Mouse (Mus musculus): ENCODE results near the gene Thap12.

Gene Thap12

DNA sequence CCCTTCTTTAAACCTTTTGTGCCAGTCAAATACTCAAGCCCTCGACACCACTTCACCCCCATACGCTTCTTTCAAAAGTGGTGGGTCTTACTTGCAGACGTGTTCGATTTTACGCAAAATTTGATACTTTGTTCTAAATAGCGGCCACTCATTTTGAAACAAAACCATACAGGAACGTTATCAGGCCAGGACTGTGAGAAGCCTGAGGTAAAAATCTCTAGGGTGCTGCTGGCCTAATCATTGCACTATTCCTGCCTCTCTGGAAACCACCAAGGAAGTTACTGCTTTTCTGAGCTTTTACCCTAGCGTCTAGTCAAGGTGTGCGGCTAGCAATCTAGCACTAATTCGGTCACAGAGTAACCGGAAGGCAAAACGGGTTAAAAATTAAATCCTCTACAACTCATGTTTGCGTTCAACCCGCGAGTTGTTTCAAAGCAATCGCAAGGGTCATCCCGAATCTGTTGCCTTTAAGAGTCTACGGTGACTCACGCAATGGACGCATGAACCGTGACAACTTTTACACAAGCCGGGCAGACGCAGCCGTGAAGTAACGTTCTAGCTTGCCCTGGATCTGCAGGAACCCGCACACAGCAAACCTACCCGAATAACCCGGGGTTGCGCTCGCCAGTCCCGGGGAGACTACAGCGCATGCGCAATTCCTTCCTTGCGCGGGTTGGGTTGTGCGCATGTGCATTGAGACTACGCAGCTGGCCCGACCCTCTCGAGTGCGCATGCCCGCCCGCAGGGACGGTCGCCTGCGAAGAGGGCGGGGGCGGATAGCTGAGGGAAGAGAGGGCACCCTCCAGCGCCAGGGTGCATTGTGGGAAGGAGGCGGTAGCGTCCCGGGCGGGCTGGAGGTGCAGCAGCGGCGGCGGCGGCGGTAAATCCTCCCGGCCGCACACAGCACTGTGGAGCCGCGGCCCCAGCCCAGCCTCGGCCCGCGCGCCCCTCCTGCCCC is at the start of gene Thap12:
Gene Thap12 (plus strand): TSS at position 821 of the 958 bp plus-strand sequence.
- DNase-seq (ENCODE audit: low spot score) = peak; percentile 97

DNA sequence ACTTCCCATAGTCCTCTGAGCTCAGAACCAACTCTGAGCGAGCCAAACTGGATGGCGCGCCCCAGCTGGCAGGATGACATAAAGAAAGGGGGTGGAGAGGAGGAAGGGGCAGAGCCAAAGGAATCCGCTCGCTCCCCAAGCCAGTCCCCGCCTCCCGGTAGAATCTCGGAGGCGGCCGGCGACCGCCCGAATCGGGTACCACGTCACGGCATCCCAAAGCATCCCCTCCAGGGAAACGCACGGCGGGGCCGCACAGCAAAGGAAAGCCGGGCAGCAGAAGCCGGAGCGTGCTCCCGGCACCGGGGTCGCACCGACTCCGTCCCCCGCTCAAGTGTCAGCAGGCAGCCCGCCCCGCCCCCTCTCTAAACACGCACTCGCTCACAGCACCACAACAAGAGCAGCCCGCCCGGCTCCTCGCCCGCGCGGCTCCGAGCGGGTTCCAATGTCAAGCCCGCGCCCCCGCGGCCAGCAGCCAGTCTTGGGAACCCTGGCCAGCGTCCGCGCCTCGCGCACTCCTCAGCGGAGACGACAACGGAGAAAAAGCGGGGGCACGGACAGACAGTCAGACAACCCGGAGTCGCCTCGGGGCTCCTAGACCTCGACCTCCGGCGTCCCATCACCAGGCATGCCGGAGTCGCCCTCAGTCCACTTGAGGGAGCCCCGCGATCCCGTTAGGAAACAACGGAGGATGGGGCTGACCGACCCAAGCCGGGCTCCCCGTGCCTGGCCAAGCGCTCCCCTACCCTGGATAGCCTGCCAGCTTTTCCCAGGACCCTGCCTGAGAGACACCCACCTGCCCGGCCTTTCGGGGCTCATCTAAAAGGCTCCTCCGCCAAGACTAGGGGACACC is 47.0 kb upstream of the Thap12 start:
- DNase-seq (ENCODE audit: low spot score) = peak; percentile 76

DNA sequence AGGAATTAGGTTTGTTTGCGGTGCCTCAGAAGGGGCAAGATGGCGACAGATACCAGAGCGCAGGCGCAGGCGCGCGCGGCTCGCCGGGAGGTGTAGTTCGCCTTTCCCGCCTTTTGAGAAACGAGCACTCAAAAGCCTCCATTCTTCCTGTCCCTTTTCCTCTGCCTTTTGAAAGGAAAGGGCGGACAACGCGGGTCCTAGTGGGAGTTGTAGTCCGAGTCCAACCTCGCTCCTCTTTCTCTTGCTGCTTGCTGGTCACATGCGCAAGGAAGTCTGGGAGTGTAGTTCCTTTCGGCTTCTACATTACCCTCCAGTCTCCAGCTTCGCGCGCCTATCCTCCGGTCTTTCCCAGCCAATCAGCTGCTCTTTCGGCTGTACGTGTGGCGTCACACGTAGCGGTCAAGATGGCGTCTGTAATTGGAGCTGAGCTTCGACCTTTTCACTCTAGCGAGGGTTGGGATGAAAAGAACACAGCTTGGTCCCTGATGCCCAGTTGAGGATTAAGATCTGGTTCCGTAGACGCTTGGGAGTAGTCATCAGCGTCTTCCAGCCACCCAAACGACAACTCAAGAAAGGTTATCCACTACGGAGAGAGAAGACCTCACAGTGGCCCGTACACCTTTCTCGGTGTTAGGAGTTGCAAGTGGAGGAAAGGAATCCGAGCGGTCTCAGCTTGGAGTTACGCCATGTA is 46.2 kb upstream of the Thap12 start, which contains the start of gene Emsy:
Gene Emsy (minus strand): TSS at position 253 of the 691 bp plus-strand sequence.
- DNase-seq (ENCODE audit: low spot score) = peak; percentile 93

DNA sequence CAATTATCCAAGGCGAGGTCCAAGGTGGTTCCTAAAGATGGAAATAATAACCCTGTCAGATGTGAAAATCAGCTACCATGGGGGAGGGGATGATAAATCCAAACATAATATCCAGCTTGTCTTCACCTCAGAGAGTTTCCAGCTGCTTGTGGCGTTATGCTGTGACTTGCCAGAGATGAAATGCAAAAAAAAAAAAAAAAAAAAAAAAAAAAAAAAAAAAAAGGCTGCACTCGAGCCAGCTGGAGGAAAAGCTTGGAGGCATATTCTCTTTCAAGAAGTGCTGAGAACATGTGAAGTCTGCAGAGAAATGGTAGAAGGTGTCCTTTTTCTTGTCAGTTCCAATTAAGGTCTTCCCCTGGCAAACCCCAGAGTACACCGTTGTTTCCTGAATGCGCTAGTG is 37.7 kb upstream of the Thap12 start:
- DNase-seq (ENCODE audit: low spot score) = no peak

DNA sequence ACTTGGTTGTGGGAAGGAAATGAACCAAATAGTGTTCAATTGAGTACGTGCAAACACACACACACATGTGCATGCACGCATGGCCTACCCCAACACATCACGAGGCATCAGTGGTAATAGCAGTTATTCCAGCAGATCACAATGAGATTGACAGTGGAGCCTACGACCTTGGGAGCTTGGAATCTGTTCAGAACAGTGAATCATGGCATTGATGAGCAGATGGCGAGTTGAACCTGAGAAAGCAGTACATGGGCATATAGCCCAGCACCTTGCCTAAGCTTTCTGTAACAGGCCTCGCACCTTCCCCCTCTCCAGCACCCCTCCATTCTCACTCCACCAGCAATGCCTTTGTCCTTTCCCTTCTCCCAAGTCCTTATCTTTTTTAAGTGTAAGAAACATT is 37.2 kb upstream of the Thap12 start:
- DNase-seq (ENCODE audit: low spot score) = no peak

DNA sequence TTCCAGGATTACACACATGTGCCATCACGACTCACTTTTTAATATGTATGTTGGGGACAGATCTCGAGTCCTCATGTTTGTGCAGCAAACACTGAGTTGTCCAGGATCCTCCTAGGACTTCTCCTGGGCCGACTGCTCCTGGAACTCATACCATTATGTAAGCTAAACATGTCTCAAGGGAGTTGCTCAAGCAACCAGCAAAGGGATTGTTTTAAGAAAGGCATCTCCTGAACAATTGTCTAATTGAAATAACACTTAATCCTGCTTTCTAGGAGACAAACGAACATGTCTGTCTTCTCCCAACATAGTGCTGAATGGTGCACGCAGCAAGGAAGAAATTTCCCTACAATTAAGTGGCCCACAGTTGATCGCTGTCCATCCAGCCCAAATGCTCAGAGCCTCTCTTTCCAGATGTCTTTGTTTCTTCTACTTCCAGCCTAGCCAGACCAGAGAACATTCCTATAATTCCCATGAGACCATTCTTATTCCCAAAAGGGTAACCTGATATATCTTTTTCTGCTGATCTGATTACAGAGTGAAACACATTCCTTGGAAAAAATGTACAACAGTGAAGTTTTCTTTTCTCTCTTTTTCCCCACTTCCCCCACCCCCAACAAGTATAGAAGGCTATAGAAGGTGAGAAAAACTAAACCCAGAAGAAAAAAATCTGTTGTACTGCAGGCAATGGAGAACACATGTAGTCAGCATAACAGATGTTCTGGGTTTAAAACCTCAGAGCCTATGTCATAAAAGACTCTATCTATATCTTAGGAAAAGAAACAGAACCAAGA is 34.8 kb upstream of the Thap12 start:
- no peak for DNase-seq (ENCODE audit: low spot score)

DNA sequence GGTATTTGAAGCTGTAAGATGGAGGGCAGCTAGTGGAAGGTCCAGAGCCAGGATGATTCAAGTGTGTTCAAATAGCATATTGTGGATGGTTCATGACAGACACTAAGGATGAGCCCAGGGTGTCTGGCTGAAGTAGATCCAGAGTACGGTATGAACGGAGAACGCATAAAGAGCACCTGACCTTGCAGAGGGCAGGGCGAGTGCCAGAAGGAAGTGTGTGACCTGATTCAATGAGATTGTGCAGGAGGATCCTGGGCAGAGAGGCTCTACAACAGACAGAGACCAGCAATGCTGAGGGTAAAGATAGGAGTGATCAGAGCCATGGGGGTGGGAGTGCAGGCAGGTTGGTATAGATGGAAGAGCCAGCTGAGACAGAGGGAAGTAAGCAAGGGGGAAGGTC is 32.1 kb upstream of the Thap12 start:
- DNase-seq (ENCODE audit: low spot score) = no peak

DNA sequence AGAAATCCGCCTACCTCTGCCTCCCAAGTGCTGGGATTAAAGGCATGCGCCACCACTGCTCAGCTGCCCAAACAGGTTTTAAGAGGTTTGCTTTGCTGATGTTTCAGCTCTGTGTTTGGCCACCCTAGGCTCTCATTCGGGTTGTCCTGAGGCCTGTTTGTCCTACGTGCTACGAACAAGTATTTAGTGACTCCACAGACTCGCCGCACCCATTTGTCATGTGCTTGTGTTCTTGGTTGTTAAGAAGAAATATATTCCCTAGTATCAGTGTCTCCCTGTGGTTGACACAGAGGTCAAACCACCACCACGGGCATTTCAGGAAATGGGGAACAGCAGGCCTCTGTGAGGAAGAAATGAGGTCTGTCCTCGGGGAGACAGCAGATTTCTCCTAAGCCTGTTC is 31.5 kb upstream of the Thap12 start:
- no peak for DNase-seq (ENCODE audit: low spot score)

DNA sequence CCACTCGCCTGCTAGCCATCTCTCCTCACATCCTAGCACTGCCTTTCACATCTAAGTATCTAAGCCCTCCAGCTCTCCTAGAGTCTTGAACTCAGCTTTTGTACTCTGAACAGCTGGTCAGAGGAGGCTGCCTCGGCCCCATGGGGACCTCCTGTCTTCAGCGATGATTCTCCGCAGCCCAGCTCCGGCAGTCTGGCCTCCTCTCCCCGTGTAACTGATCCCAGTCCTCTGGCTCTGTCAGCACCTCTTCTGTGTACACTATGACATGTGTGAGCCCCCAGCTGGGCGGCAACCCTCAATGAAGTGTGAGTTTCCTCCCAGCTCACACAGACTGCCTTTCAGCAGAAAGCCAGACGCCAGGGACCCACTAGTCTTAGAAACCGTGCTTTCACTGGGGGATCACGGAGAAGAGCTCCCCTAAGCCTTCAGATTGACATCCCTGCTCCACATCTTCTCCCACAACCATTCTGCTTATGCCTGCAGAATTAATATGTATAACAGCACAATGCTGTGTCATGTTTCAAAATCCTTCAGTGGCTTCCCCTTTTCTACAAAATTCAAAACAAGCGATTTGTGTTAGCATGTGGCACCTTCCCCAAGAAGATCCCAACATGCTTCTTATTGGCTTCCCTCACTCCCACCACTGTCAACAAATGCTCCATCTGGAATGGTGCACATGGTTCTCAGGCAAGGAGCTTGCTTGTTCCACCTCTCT is 30.5 kb upstream of the Thap12 start:
- no peak for DNase-seq (ENCODE audit: low spot score)

DNA sequence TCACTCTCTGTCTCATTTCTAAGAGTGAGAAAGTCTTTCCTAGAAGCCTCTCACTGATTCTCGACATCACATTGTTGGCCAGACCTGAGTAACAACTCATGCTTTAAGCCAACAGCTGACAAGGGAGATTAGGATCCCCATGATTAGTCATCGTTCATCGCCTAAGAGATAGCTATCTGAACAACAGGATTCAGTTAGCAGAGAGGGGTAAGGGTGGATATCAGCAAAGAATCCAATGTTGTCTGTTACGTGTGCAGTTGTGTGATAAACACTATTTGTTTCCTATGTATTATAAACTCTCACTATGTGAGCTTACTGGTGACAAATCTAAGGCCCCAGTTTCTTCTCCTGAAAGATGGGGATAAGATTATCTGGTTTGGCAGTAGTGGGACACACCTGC is 28.6 kb upstream of the Thap12 start:
- no peak for DNase-seq (ENCODE audit: low spot score)

DNA sequence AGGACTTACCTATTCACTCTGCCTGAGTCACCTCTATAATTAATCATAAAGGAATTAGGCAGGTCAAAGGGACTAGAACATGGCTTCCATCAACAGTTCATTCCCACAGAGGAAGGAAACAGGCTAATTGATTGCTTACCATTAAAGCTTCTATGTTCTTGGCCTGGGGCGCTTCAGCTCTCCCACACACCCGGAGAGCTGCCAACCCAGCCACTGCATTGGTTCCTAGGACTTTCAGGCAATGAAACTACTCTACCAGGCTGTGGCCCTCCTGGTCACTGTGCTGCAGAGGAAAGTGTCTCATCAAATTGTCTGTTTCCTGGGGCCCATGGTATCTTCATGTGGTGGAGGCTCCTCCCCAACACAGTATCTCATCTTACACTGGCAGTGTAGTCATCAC is 25.4 kb upstream of the Thap12 start:
- no peak for DNase-seq (ENCODE audit: low spot score)

DNA sequence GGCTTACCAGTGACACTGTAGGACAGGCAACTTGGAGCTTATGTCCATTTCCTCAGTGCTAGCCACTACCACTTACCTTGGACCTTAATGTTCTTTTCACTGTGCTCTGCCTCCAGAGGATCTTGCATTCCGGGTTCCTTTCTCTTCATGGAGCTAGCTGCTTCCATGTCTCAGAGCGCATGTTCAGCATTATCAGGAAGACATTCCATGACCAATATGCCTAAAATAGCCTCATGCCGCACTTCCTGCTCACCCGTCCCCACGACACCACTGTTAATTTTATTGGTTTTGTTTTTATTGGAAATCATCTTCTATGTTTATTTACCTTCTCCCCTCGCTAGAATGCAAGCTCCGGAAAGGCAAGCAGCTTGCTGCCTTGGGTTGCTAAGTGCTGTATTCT is 24.5 kb upstream of the Thap12 start:
- no peak for DNase-seq (ENCODE audit: low spot score)

DNA sequence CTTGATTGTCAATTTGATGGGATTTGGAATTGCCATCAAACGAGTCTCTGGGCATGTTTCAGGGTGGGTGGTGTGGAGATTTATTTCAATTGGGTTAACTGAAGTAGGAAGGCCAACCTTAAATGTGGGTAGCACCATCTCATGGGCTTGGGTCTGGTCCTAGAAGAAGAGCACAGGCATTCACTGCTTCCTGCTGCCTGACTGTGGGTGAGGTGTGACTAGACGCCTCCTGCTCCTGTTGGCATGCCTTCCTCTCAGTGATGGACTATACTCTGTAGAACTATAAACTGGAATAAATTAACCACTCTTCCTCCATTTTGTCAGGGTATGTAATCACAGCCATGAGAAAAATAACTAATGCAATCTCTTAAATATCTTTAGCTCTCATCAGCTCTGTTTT is 22.2 kb upstream of the Thap12 start:
- DNase-seq (ENCODE audit: low spot score) = no peak

DNA sequence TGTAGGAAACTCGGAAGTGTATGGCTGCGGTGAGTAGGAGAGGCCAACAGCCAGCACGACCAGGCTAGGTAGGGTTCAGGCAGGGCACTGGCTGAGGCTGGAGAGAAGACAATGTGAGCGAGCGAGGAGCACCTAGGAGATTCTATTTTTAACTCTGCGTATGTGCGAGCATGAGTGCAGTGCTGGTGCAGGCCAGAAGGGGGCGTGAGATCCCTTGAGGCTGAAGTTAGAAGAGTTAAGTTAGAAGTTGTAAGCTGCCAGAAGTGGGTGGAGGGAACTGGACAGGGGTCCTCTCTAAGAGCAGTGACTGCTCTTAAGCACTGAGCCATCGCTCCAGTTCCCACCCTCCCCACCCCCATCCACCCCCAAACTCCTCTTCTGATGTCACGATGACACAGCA is 20.1 kb upstream of the Thap12 start:
- DNase-seq (ENCODE audit: low spot score) = no peak

DNA sequence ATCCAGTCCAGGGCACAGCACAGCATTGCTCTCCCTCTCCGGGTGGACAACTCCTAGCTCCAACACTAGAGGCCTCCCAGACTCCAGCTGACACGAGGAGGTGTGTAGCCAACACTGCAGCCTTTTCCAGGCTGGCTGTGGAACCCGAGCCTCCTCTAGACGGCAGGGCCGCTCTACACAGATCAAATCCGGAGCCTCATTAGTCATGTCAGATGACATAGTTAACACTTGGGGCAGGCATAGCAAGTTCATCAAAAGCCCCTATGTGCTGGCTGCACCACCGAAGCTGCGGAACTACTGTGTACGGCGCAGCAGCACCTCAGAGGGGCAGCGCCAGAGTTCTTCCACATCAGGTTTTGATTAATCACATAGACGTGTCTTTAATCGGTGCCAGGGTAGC is 17.0 kb upstream of the Thap12 start:
- DNase-seq (ENCODE audit: low spot score) = no peak

DNA sequence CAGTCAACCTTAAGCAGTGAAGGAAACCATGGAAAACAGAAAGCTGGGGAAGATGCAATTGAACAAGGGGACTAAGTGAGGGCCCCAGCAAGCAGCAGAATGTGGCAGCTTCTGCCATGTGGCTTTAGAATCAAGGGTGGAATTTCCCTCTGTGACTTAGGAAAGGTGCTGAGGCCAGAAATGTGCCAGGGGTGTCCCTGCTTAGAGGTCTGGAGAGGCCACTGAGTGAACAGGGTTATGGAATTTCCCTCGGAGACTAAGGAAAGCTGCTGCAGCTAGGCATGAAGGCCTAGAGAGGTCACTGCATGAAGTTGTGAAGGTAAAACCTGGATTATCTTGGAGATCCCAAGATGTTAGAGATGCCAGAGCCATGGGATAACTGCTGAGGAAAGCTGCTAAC is 12.8 kb upstream of the Thap12 start:
- DNase-seq (ENCODE audit: low spot score) = no peak

DNA sequence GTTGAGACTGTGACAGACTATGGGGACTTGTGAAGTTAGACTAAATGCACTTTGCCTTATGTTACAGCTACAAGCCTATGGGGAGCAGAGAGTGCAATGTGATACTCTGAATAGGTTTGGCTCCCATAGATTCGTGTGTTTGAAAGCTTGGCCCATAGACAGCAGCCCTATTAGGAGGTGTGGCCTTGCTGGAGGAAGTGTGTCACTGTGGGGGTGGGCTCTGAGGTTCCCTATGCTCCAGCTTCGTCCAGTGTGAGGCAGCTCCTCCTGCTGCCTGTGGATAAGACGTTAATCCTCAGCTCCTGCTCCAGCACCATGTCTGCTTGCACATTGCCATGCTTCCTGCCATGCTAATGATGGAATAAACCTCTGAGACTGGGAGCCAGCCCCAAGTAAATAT is 12.1 kb upstream of the Thap12 start:
- no peak for DNase-seq (ENCODE audit: low spot score)

DNA sequence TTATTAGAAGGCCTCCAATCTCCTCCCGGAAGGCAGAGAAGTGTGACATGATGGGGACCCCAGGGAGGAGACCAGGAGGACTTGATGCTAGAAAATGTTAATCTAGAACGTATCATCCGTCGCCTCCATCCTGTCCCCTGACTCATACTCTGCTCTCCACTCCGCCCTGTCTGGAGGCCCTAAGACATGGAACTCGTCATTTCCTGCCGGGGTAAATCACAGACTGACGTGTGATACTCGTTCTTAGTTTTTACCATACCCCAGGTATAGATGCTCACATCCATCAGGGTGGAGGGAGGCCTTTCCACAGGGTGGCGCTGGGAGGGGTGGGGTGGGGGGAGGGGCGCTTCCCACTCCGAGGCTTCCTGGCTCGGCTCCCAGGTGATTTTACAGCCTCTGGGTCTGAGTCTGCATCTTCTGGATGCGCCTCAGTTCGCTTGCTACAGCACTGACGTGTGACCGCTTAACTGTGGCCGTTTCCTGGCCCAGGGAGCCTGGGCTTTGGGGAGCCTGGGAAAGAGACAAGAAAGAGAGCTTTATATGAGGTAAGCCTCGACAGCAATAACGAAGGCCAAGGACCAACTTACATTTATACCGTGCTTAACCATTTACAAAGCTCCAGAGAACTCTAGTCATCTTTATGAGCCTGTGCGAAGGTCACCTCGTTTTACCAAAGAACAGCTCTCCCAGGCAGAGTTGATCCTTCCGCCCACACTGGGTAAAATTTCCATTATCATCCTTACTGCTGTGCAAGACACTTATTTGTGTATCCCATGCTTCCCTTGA is 9.9 kb upstream of the Thap12 start:
- no peak for DNase-seq (ENCODE audit: low spot score)

DNA sequence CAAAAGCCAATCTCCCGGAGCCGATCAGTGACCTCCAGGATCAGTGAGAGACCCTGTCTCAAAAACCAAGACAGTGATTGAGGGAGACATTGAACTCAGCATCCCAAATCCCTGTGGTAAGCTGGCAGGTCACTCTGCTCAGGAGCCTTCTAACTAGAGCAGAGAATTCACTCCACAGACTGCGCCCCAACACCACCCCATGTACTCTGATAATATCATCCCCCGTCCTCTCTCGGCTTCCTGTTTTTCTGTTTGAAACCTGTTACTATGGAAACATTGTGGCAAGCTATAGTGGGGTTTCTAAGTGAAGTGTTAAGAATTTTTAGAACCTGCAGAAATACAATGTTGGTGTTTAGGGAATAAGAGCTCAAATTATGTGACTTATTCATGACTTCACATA is 8.9 kb upstream of the Thap12 start:
- DNase-seq (ENCODE audit: low spot score) = no peak

DNA sequence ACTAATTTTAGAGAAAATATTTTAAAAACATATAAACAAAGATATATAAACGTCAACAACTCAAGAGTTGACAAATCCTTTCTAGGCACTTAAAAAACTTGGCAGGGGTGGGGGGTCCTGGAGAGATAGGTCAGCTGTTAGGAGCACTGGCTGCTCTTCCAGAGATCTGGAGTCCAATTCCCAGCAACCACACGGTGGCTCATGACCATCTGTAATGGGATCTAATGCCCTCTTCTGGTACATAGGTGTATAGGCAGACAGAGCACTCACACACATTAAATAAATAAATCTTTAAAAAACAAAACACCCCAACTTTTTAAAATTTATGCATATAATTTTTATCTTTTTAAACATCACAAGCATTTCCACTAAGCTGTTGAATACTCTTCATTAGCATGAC is 5.4 kb upstream of the Thap12 start:
- no peak for DNase-seq (ENCODE audit: low spot score)
